Mouse (Mus musculus): ENCODE data around the gene Rtn1.
"Not testable (repeated sequence)": the region's sequence is repeated elsewhere in the genome, so short reads cannot be mapped to it uniquely, and the experiment has no call there.

Rtn1 gene

GRCm38 (mm10) chr12:72315732-72316465, 93.0 kb downstream of the Rtn1 start:
- no peak for DNase-seq

GRCm38 (mm10) chr12:72310818-72311217, 98.0 kb downstream of the Rtn1 start:
- DNase-seq: no peak

GRCm38 (mm10) chr12:72308506-72308905, 100.3 kb downstream of the Rtn1 start:
- no peak for DNase-seq

DNA sequence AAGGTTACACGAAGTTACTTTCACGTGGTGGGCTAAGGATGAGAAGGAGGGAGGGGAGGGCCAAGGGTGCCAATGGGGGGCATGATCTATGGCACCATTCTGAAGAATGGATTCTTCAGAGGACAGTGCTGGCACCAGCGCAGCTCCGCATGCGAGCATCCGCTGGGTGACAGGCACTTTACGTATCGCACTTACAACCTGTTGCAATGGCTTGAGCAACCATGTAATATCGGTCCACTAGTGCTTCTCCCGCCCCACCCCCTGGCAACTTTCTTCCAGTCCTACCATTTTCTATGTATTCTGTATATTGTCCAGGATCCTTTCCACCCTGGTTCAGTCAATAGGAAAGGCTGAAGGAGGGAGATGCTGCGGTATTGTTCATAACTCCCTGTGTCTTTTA, 102.6 kb downstream of the Rtn1 start:
- no peak for DNase-seq

GRCm38 (mm10) chr12:72305421-72305820, 103.4 kb downstream of the Rtn1 start:
- no peak for DNase-seq

GRCm38 (mm10) chr12:72304985-72305384, 103.9 kb downstream of the Rtn1 start:
- DNase-seq: no peak

DNA sequence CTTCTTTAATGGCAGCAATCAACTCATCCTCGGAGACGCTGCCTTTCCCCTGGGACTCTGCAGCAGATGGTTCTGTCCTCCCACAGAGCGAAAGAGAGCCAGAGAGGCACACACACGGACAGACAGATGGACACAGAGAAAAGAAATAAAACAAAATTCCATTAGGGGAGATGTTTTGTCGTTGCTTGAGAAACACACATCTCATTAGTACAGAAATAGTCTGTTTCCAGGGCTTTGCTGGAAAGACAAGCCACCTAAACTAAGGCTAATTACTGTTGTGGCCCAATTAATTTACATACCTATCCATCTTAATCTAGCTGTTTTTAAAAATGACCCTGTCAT, 104.5 kb downstream of the Rtn1 start:
- DNase-seq: no peak

DNA sequence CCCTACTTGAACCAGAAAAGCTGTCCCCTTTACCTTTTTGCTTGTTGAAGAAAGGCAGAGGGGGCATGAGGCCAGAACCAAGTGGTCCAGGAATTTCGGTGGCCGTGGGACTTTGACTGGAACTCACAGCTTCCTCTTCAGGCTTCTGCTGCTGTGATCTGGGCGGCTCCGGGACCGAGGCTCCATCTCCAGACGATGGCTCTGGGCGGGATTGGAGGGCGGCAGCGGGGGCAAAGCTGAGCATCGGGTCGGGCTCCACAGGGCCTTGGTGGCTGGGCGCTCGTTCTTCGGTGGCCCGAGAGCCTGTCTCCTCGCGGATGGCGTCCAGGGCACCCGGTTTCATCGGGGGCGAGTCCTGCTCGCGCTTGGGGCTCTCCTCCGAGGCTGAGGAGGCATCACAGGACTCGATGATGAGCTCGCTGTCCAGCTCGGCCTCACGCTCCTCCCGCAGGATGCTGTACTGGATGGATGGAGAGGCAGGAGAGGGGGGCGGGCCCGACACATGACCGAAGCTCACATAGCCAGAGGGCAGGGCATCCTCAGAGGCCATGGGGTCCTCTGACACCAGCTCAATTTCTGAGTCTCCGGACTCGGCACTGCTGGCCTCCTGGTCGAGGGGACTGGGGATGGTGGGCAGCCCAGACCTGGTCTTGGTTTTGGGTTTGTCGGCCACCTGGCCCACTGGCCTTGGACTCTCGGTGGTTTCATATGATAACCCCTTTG, 105.1 kb downstream of the Rtn1 start:
- DNase-seq: no peak

DNA sequence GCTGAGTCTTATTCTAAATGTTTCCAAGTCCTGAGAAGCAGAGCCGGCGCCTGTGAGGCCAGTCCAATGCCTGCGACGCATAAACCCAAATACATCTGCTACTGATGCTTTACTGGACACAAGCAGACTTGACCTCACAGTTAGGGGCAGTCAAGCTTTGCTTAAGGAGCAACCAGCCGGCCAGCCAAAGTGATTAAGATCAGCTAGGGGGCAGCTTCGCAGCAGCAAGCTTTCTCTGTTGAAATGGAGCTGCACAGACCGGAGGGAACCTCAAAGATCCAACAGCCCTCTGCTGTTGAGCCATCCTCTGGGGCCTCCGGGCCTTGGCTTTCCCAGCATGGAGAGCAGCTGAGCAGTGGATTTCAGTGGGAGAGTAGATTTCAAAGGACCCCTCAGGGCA, 107.4 kb downstream of the Rtn1 start:
- no peak for DNase-seq

GRCm38 (mm10) chr12:72300971-72301370, 107.9 kb downstream of the Rtn1 start:
- no peak for DNase-seq

GRCm38 (mm10) chr12:72298222-72298621, 110.6 kb downstream of the Rtn1 start:
- DNase-seq: no peak

GRCm38 (mm10) chr12:72296552-72296951, 112.3 kb downstream of the Rtn1 start:
- DNase-seq: no peak

- DNase-seq: not testable (repeated sequence)
Measured at GRCm38 (mm10) chr12:72293185-72293584, 115.7 kb downstream of the Rtn1 start.

DNA sequence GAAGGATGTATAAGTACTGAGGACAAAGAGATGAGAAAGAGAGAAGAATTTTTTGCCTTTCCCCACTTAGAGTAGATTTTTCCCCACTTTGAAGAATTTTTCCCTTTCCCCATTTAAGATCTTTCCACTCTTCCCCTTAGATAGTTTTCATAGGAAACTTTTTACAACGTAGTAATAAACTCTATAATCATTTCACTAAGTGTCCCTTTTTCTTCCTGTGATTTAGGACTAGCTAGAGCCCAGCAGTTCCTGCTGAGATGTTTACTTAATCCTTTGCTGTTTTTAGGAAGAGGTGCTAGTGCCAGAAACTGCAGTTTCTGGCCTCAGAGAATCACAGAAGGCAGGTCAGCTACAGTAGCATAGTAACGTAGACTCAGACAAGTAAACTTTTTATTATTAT, 116.3 kb downstream of the Rtn1 start:
- no peak for DNase-seq

DNA sequence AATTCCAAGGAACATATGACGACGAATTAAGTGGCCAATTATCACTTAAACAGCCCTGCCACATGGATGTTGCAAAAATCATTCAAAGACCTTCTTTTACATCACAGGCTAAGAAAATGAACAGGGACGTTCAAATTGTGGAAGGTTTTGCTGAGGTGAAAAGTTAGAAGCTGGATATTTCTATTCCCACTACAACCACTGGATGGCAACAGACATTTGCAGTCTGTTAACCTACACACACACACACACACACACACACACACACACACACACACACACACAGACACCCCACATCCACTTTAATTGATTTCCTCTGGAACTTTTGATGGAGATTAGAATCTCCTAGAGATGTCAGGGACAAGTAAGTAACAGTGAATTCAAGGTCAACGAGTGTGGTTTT, 117.6 kb downstream of the Rtn1 start:
- no peak for DNase-seq

DNA sequence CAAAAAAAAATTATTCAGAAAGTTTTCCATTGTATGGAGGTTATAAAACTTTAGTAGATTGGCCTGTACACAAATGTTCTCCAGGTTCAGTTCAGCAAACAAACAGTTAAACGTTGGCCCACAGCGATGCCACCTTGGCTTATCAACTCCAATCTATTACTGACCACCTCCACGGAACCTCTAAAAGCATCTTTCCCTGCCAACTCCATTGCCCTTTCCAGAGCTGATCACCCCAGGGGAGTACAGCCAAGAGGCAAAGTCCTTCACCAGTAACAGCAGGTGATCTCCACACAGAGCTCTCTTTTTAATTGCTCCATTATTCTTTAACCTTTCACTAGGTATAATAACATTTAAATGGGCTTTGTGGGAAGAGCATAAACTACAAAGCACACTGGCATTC, 120.6 kb downstream of the Rtn1 start:
- DNase-seq: no peak

DNA sequence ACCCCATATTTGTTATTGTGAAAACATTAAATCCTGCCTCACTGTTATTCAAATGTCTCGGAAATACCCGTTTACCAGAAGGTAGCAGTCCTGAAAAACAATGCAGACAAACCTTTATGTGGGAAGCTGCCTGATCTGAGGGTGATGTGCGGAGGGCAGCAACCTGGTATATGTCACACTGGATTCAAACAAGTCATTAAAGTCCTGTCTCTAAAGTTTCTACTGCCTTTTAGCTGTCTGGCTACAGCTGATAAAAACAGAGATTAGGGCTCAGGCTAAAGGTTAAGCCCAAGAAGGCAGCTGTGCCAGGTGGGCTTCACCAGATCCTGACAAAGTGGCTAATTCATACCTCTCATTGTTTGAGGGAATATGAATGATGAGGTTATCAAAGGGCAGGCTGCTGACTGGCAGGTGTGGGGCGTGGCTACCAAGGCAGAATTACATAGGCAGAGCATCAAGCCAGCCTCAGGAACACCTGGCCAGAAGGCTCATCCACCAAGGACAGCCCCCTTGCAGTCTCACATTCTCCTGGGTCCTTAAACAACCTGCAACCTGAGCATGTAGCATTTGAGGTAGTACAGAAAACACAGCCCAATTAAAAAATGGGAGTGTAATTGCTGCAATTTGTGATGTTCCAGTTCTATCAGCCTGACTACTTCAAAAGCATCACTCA, 121.4 kb downstream of the Rtn1 start:
- DNase-seq: no peak

- DNase-seq: peak; percentile 11
Measured at GRCm38 (mm10) chr12:72285366-72286345, 123.2 kb downstream of the Rtn1 start.

- no peak for DNase-seq
Measured at GRCm38 (mm10) chr12:72284576-72284975, 124.3 kb downstream of the Rtn1 start.

- no peak for DNase-seq
Measured at GRCm38 (mm10) chr12:72279129-72279875, 129.6 kb downstream of the Rtn1 start.

GRCm38 (mm10) chr12:72273721-72274414, 135.0 kb downstream of the Rtn1 start:
- DNase-seq: peak; percentile 44

All from lung, postnatal 10 days (tissue).